Mouse (Mus musculus): ENCODE measurements at regions not wholly inside any gene's neighbourhood (a gene's known extent, or its start where the extent isn't known, plus 50 kb on each side); places are given as distances from the start of the nearest gene placed in this dataset.

DNA sequence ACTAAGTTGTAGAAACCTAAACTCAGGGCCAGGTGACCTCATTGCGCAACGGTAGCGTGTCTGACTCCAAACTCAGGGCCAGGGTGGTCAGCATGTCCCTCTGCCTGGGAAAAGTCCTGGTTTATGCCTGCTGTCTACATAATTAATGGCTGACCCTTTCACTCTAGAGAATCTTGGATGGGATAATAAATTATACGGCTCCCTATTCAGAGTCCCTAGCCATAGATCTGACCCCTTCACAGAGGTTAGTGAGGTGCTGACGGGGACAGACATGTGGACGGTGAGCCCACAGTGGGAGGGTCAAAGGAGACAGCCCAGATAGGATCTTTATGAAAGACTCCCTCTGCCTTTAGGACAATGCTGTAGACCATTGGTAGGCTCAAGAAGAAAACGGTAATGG is 94.7 kb upstream of the Ccnd2 start:
- TF ChIP-seq POLR2A (IDR thresholded peaks at IDR 0.05; ENCODE audit: borderline replicate concordance, extremely low read depth, insufficient read depth, insufficient read length, poor library complexity, severe bottlenecking) (no peak), CTCF (IDR thresholded peaks at IDR 0.05; ENCODE audit: borderline replicate concordance, extremely low read depth, insufficient read depth, insufficient read length) (no peak)
